Mouse (Mus musculus): ENCODE measurements around the gene Smpx. TPM values are rescaled to one million over a fixed set of nuclear protein-coding genes. Genes with fewer than 3 reads are reported as not detected.

Gene Smpx
- 9.0 and 10.1 TPM in 2 replicates for polyA plus RNA-seq (2012; rRNA removed)

DNA sequence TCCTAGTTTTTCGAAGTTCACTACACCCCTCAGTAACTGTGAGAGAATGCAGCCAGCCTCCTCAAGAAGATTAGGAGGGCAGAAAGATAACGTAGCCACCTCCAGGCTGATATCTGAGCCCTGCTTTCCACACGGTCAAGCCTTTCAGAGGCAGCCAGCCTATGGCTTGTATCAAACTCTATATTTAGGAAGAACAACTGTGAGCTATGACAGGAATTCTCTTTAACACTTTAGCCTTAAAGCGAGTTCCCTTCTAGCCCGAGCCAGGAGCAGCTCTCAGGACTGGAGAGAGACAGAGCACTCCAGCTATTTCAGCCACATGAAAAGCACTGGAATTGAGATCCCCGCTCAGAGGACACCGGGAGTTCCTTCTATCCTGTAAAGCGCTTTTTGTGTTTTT is at the start of gene Smpx:
Smpx (plus strand) TSS at position 49 of the 400 bp plus-strand sequence.

Other genes starting within 250 kb of the Smpx start
- 93.1 and 95.4 TPM in 2 replicates for gene Sms, start 206.6 kb upstream of the Smpx start, polyA plus RNA-seq (2012; rRNA removed)
- gene Yy2, start 129.9 kb upstream of the Smpx start, polyA plus RNA-seq (2012; rRNA removed) = 2.3 and 3.9 TPM in 2 replicates
- gene Mbtps2, start 100.2 kb upstream of the Smpx start, polyA plus RNA-seq (2012; rRNA removed) = 35.0 and 35.1 TPM in 2 replicates
- gene Klhl34, start 119.5 kb downstream of the Smpx start, polyA plus RNA-seq (2012; rRNA removed) = 0.07 TPM in 1 of 2 replicates, not detected in the other

All from central nervous system, embryonic 11.5 days (tissue).